Mouse (Mus musculus) midbrain, embryonic 12.5 days (tissue): ENCODE data around the gene Syngr3. TPM values are rescaled to one million over a fixed set of nuclear protein-coding genes. Genes with fewer than 3 reads are reported as not detected.
A peak's percentile ranks its signal among the peaks of the same experiment; 100 is the strongest.
"Not testable (repeated sequence)": the region's sequence is repeated elsewhere in the genome, so short reads cannot be mapped to it uniquely, and the experiment has no call there.

Experiments
- ATAC-seq: fragments of 200-750 bp; cut with Nextera tagmentation; 2 replicates; pipeline ENCODE4 v1.8.0; 2017; ENCODE audit warnings: low read depth, moderate TSS enrichment, moderate library complexity; ENCODE audit not compliant: low FRiP score
- H3K27ac ChIP-seq: fragments of 300-500 bp; sonication (generic); replicated peaks from 2 replicates; pipeline ENCODE4 v1.5.1; 2016; ENCODE audit warnings: mild to moderate bottlenecking
- H3K27me3 ChIP-seq: fragments of 300-500 bp; sonication (generic); 2 replicates; pipeline ENCODE4 v1.6.1; 2016; ENCODE audit warnings: mild to moderate bottlenecking
- H3K36me3 ChIP-seq: fragments of 300-500 bp; sonication (generic); 2 replicates; pipeline ENCODE4 v1.6.1; 2016
- H3K4me1 ChIP-seq: fragments of 300-500 bp; sonication (generic); 2 replicates; pipeline ENCODE4 v1.6.1; 2016
- H3K4me2 ChIP-seq: fragments of 300-500 bp; sonication (generic); replicated peaks from 2 replicates; pipeline ENCODE4 v1.6.1; 2016; ENCODE audit warnings: mild to moderate bottlenecking, moderate library complexity
- H3K4me3 ChIP-seq: fragments of 300-500 bp; sonication (generic); 2 replicates; pipeline ENCODE4 v1.5.1; 2016; ENCODE audit warnings: mild to moderate bottlenecking
- H3K9ac ChIP-seq: fragments of 300-500 bp; sonication (generic); replicated peaks from 2 replicates; pipeline ENCODE4 v1.6.1; 2016; ENCODE audit warnings: mild to moderate bottlenecking, moderate library complexity
- H3K9me3 ChIP-seq: fragments of 300-500 bp; sonication (generic); 2 replicates; pipeline ENCODE4 v1.6.1; 2016; ENCODE audit warnings: mild to moderate bottlenecking
- WGBS: fragments of 180-500 bp; shearing (Covaris S2); methylation state at CpG from one replicate; pipeline ENCODE4 v1.1.7; 2016; 5-methylcytosine and 5-hydroxymethylcytosine counted together
- polyA plus RNA-seq: library from polyadenylated mRNA; unstranded; fragments of >200 nt; fragmentation: Nextera tagmentation; extraction: Ambion mirVana; gene quantifications from 2 replicates; pipeline ENCODE4 v1.2.1, GENCODE M21; 2016

The Syngr3 gene
- polyA plus RNA-seq, 1 experiment from 2014 or later = 27.6 TPM

- Histone ChIP-seq H3K27ac (peak within 1 kb of the TSS; percentile 84), H3K4me1 (peaks cover 31% of the 10 kb centered on the region), H3K9me3 (no peaks in the 10 kb centered on the region), H3K4me2 (peak within 1 kb of the TSS; percentile 86), H3K4me3 (peak within 1 kb of the TSS; percentile 98), H3K27me3 (no peaks in the 10 kb centered on the region), H3K9ac (peak within 1 kb of the TSS; percentile 96), H3K36me3 (0 out of 2 replicates have a peak, but pooled peaks cover 8% of the 10 kb centered on the region)
- whole genome bisulfite sequencing = under 1% methylated on average over 79 of the region's 80 CpGs
- ATAC-seq = peak; percentile 97
These were observed 20.1 kb downstream of the Syngr3 start, which contains the start of gene Zfp598 for GRCm38 (mm10) chr17:24669545-24670245. Zfp598 (plus strand) TSS chr17:24669687.

GRCm38 (mm10) chr17:24669214-24669544 lies 20.6 kb downstream of the Syngr3 start:
- peak; percentile 55 for ATAC-seq
- not testable (repeated sequence) for H3K27me3 ChIP-seq, H3K36me3 ChIP-seq, H3K9me3 ChIP-seq
- peak overlapping the region; percentile 68 for H3K27ac ChIP-seq
- H3K4me3 ChIP-seq = peak overlapping the region; percentile 98
- 12% methylated on average over 15 of the region's 15 CpGs for WGBS
- H3K9ac ChIP-seq = peak overlapping the region; percentile 96
- H3K4me2 ChIP-seq = peak overlapping the region; percentile 86
- peaks cover 31% of the 10 kb centered on the region for H3K4me1 ChIP-seq

- H3K4me3 ChIP-seq = no peak overlapping the region
- peaks cover 31% of the 10 kb centered on the region for H3K4me1 ChIP-seq
- H3K27me3 ChIP-seq = no peaks in the 10 kb centered on the region
- no peak overlapping the region for H3K9ac ChIP-seq
- H3K36me3 ChIP-seq = no peaks in the 10 kb centered on the region
- no peak overlapping the region for H3K4me2 ChIP-seq
- 38% methylated on average over 6 of the region's 6 CpGs for WGBS
- no peaks in the 10 kb centered on the region for H3K9me3 ChIP-seq
- no peak for ATAC-seq
- H3K27ac ChIP-seq = no peak overlapping the region
These were observed 22.3 kb downstream of the Syngr3 start for GRCm38 (mm10) chr17:24667416-24667815.

DNA sequence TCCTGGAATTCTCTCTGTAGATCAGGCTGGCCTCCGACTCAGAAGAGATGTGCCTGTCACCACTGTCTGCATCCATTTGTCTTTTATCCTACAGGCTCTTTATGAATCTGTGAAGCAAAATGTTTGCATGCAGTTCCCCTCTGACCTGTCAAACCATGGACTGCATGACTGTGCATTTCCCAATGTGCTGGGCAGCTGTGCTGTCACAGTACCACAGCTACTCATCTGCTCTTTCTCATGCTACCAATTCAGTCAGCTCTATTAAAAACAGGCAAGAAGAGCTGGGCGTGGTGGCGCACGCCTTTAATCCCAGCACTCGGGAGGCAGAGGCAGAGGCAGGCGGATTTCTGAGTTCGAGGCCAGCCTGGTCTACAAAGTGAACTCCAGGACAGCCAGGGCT lies 22.7 kb downstream of the Syngr3 start:
- WGBS = 67% methylated on average over 7 of the region's 7 CpGs

GRCm38 (mm10) chr17:24658017-24658758 lies 31.6 kb downstream of the Syngr3 start, which contains the start of gene Npw:
Npw (minus strand) TSS chr17:24658457.
- WGBS = 1% methylated on average over 47 of the region's 47 CpGs

More for the DNA sequence above, 22.7 kb downstream of the Syngr3 start:
- ATAC-seq, H3K27ac ChIP-seq, H3K4me3 ChIP-seq, H3K27me3 ChIP-seq, H3K4me2 ChIP-seq, H3K36me3 ChIP-seq, H3K9me3 ChIP-seq, H3K9ac ChIP-seq: not testable (repeated sequence)
- peaks cover 27% of the 10 kb centered on the region for H3K4me1 ChIP-seq

GRCm38 (mm10) chr17:24654969-24655368 lies 34.8 kb downstream of the Syngr3 start:
- H3K4me3 ChIP-seq = no peak overlapping the region
- H3K36me3 ChIP-seq = no peaks in the 10 kb centered on the region
- H3K27ac ChIP-seq = no peak overlapping the region
- no peaks in the 10 kb centered on the region for H3K9me3 ChIP-seq
- ATAC-seq = no peak
- no peak overlapping the region for H3K9ac ChIP-seq
- no peak overlapping the region for H3K4me2 ChIP-seq
- peaks cover 24% of the 10 kb centered on the region for H3K4me1 ChIP-seq
- 84% methylated on average over 4 of the region's 4 CpGs for WGBS
- peaks cover 72% of the 10 kb centered on the region for H3K27me3 ChIP-seq

More at GRCm38 (mm10) chr17:24658017-24658758, 31.6 kb downstream of the Syngr3 start, which contains the start of gene Npw:
- H3K9ac ChIP-seq = peak within 1 kb of the TSS; percentile 54
- H3K27ac ChIP-seq = no peak within 1 kb of the TSS
- H3K4me2 ChIP-seq = peak within 1 kb of the TSS; percentile 67
- peaks cover 53% of the 10 kb centered on the region for H3K27me3 ChIP-seq
- peak within 1 kb of the TSS; percentile 39 for H3K4me3 ChIP-seq
- no peaks in the 10 kb centered on the region for H3K9me3 ChIP-seq
- peak; percentile 41; the same call in 1 of the 2 replicates for ATAC-seq
- peaks cover 16% of the 10 kb centered on the region for H3K4me1 ChIP-seq
- no peaks in the 10 kb centered on the region for H3K36me3 ChIP-seq

DNA sequence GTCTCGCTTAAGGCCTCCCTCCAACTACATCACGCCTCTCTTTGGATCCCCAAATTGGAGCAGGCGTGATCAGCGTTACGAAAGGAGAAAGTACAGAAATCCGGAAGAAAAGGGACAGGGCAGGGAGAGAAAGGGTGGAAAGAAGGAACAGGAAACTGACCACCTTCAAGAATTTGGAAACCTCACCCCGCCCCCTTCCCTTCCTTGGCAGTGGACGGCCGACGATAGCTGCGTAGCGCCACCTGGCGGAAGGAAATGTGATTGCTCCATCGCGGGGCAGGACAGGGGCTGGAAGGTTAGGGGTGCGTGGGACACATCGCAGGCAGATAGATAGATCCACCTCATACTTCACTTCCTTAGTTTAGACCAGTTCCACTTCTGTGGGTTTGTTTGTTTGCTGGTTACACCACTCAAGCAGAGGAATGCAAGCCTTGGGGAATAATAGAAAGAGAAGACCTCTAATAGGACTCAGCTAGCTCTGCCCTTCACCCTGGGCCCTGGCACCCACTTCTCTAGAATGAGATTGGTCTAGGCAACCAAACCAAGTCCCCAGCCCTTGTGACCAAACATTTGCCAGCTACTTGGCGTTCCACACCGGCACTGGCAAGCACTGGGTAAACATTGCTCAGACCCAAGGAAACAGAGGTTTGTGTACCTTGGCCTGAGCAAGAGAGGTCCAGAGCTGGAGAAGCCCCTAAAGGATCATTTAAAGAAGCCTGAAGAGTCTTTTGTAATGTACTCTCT lies 35.6 kb downstream of the Syngr3 start:
- H3K9ac ChIP-seq = 0 out of 2 replicates have a peak overlapping the region, but pooled peaks have one; percentile 21
- 0 out of 2 replicates have a peak, but pooled peaks have one; percentile 64 for ATAC-seq
- peaks cover 72% of the 10 kb centered on the region for H3K27me3 ChIP-seq
- H3K4me1 ChIP-seq = peaks cover 32% of the 10 kb centered on the region
- no peaks in the 10 kb centered on the region for H3K36me3 ChIP-seq
- peak overlapping the region; percentile 46 for H3K4me2 ChIP-seq
- H3K4me3 ChIP-seq = peak overlapping the region; percentile 16; the same call in 1 of the 2 replicates
- H3K9me3 ChIP-seq = no peaks in the 10 kb centered on the region
- H3K27ac ChIP-seq = no peak overlapping the region
- 6% methylated on average over 19 of the region's 19 CpGs for WGBS

- ATAC-seq = no peak
- Histone ChIP-seq H3K4me2 (no peak overlapping the region), H3K27me3 (peaks cover 70% of the 10 kb centered on the region), H3K9me3 (no peaks in the 10 kb centered on the region), H3K27ac (no peak overlapping the region), H3K9ac (no peak overlapping the region), H3K4me1 (peaks cover 22% of the 10 kb centered on the region), H3K36me3 (no peaks in the 10 kb centered on the region), H3K4me3 (no peak overlapping the region)
- WGBS = 64% methylated on average over 3 of the region's 3 CpGs
These were observed 37.9 kb downstream of the Syngr3 start for GRCm38 (mm10) chr17:24651835-24652234.

- WGBS = 78% methylated on average over 4 of the region's 4 CpGs
- H3K4me3 ChIP-seq = no peak overlapping the region
- H3K4me1 ChIP-seq = peaks cover 22% of the 10 kb centered on the region
- H3K36me3 ChIP-seq = no peaks in the 10 kb centered on the region
- no peak overlapping the region for H3K27ac ChIP-seq
- no peak overlapping the region for H3K9ac ChIP-seq
- H3K27me3 ChIP-seq = peaks cover 59% of the 10 kb centered on the region
- ATAC-seq = no peak
- H3K9me3 ChIP-seq = no peaks in the 10 kb centered on the region
- peak overlapping the region; percentile 97; the same call in 1 of the 2 replicates for H3K4me2 ChIP-seq
These were observed 39.0 kb downstream of the Syngr3 start for GRCm38 (mm10) chr17:24650766-24651165.

- H3K27me3 ChIP-seq = peaks cover 59% of the 10 kb centered on the region
- peak within 1 kb of the TSS; percentile 62 for H3K4me3 ChIP-seq
- H3K4me2 ChIP-seq = peak within 1 kb of the TSS; percentile 97
- peak within 1 kb of the TSS; percentile 76 for H3K9ac ChIP-seq
- H3K4me1 ChIP-seq = peaks cover 22% of the 10 kb centered on the region
- H3K9me3 ChIP-seq = no peaks in the 10 kb centered on the region
- no peaks in the 10 kb centered on the region for H3K36me3 ChIP-seq
- ATAC-seq = peak; percentile 41
- under 1% methylated on average over 38 of the region's 41 CpGs for WGBS
- 0 out of 2 replicates have a peak within 1 kb of the TSS, but pooled peaks have one; percentile 2 for H3K27ac ChIP-seq
These were observed 39.6 kb downstream of the Syngr3 start, which contains the start of gene Slc9a3r2 for GRCm38 (mm10) chr17:24650070-24650616. Slc9a3r2 (minus strand) TSS chr17:24650327.

GRCm38 (mm10) chr17:24649581-24650069 lies 40.1 kb downstream of the Syngr3 start:
- H3K9me3 ChIP-seq = no peaks in the 10 kb centered on the region
- no peaks in the 10 kb centered on the region for H3K36me3 ChIP-seq
- peak overlapping the region; percentile 76 for H3K9ac ChIP-seq
- 3% methylated on average over 30 of the region's 35 CpGs for WGBS
- H3K27ac ChIP-seq = 0 out of 2 replicates have a peak overlapping the region, but pooled peaks have one; percentile 2
- peaks cover 22% of the 10 kb centered on the region for H3K4me1 ChIP-seq
- peak overlapping the region; percentile 97 for H3K4me2 ChIP-seq
- ATAC-seq = peak; percentile 45; the same call in 1 of the 2 replicates
- H3K27me3 ChIP-seq = peaks cover 59% of the 10 kb centered on the region
- H3K4me3 ChIP-seq = peak overlapping the region; percentile 62
